Mouse (Mus musculus) Muller cell, postnatal 12 days (primary cell): ENCODE data around the gene Rorc.

ENCODE experiments used
- DNase-seq: peaks from one replicate; pipeline ENCODE4 v3.0.0-alpha.2; 2015; ENCODE audit errors: inconsistent ontology term

The Rorc gene

GRCm38 (mm10) chr3:94372641-94373040 is at the start of gene Rorc:
Rorc (plus strand) TSS chr3:94372794.
- peak; percentile 34 for DNase-seq

DNA sequence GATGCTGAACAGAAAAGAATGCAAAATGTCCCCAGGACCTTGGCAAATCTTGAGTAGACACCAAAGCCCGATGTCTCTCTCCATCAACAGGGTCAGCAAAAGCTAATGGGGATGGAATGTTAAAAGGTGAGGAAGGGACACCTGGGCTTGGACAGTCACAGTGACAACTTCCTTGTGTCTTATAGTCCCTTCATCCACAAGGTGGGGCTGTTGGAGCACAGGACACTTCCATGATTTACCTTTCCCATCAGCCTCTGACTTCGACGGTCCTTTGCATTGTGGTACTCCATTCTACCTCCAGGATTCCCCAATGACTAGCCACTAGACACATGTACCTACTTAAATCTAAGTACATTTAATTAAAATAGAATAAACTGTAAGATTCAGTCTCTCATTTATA is 43.9 kb upstream of the Rorc start:
- DNase-seq: no peak

DNA sequence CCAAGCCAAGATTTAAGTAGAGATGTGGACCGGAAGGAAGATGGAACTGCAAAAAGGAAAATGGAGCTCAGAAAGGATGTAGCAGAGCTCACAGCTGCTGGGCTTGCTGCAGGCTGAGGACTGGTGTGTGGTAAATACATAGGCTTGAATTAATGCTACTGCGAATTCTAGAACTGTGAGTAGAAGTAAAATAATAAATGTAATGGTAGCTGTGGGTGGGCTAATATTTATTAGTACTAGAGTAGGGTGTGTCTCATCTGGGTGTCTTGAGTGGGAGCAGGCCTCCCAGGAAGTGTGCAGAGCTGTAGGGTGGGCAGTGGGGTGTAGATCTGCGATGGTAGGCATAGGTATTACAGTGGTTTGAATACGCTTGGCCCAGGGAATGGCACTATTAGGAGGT is 38.2 kb upstream of the Rorc start:
- DNase-seq: no peak

DNA sequence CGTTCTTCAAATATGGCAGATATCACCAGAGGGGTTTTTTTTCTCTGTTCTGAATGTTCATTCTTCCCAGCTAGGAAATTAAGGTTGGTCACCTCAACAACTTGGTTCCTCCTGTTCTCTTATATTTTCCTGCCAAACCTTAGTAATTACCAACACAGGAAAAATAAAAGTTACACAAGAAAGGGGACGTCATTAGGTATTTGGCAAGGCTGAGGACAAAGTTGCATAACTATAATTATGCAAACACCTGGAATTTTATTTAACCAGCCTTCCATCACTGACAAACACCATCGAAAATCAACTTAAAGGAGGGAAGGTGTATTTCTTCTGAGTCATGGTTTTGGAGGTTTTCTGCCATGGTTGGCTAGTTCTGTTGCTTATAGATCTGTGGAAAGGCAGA is 34.1 kb upstream of the Rorc start:
- no peak for DNase-seq

- DNase-seq: no peak
Measured at GRCm38 (mm10) chr3:94341959-94342422, 30.6 kb upstream of the Rorc start, which contains the start of gene Them5. Them5 (plus strand) TSS chr3:94342099.

- no peak for DNase-seq
Measured at GRCm38 (mm10) chr3:94342552-94342951, 30.0 kb upstream of the Rorc start.

- DNase-seq: no peak
Measured at GRCm38 (mm10) chr3:94344182-94344581, 28.4 kb upstream of the Rorc start.

- DNase-seq: no peak
Measured at GRCm38 (mm10) chr3:94344897-94345296, 27.7 kb upstream of the Rorc start.

DNA sequence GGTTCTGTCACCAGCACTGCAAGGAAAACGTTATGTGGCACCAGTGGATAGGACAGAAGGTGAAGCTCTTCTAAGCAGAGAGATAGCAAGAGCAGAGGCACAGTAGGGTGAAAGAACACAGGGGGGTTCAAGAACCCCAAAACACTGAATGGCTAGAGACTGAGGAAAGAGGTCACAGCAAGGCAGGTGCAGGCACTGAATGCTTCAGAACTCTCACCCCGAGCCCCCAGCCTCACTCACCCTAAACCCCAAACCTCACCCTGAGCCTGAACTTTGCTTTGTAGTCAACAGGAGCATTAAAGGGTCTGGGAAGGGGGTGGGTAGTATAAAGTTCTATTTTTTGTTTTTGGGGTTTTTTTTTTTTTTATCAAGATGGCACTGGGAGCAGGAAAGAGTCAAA is 24.4 kb upstream of the Rorc start:
- DNase-seq: no peak

DNA sequence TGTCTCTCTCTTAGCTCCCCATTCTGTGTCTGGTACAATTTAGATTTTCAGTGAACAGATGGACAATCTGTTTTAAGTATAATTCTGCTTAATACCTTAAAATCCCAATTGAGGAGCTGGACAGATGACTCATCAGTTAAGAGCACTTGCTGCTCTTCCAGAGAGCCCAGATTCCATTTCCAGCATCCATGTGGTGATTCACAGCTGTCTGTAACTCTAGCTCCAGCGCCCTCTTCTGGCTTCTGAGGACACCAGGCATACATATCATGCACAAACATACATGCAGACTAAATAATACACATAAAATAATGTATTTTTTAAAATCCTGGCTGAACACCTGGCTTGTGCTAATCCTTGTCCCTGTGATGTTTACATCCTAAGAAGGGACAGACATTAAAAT is 11.8 kb upstream of the Rorc start:
- no peak for DNase-seq

GRCm38 (mm10) chr3:94362138-94362537 is 10.5 kb upstream of the Rorc start, which contains the start of gene C2cd4d:
C2cd4d (plus strand) TSS chr3:94362438.
- DNase-seq: no peak

GRCm38 (mm10) chr3:94363291-94364153 is 9.1 kb upstream of the Rorc start:
- DNase-seq: peak; percentile 62

DNA sequence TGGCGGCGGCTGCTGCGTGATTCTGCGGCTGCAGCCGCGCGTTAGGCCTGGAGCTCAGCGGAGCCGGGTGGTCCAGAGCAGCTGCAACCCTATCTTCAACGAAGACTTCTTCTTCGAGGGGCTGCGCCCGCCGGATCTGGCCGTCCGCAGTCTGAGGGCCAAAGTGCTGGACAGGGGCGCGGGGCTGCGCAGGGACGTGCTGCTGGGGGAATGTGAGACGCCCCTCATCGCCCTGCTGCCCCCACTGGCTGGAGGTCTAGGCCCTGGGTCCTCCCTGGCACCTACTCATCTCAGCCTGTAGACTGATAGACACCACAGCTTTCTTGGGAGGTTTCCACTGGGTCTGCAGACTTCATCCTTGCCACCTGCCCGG is 8.5 kb upstream of the Rorc start:
- no peak for DNase-seq

GRCm38 (mm10) chr3:94366761-94367160 is 5.8 kb upstream of the Rorc start:
- peak; percentile 73 for DNase-seq

DNA sequence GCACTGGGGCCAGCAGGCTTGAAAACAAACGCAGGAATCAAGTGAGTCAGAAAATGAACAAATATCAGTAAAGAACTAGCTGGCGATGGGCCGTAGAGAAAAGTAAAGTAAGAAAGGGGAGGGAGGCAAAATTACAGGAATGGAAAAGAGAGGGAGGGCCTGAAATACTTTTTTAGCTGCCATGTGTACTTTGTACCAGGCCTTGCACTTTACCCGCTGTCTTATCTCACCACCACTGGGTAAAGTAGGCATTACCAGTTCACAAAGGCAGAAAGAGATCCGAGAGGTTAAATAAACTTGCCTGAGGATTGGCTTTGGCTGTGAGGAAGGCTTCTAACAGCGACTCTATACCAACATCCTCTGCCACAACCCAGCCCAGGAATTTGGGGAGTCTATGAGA is 5.1 kb upstream of the Rorc start:
- no peak for DNase-seq

DNA sequence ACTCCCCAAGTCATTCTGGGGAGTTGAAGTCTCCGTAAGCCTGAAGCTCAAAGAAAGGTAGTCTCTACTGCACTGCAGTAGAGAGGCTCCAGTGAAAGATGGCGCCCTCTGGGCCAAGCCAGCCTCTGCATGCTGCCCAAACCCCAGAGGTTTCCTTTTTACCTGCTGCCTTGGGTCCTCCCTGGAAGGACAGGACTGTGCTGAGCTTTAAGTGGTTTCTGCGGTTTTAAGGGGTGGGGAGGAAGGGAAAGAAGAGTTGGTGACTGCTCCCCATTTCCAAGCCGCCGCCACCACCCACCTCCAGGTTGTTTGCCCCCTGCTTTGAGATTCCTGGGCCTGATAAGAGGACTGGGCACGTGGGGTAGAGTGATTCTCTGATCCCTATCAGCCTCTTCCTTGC is 4.0 kb upstream of the Rorc start:
- DNase-seq: no peak

DNA sequence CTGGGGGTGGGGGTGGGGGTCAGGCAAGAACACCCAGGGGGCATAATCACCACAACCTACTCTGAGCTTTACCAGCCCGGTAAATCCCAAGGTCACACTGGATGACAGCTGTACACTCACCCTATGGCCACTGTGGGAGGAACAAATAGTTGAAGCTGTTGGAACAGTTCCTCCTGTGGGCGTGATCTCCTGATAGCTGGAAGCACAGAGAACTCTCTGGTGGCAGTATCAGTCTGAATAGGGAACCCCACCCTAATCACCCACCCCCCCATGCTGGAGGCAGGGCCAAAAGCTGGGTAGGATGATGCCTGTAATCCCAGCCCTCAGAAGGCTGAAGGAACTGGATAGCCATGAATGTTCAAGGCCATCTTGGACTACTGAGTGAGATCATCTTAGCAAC is 2.9 kb upstream of the Rorc start:
- DNase-seq: no peak

DNA sequence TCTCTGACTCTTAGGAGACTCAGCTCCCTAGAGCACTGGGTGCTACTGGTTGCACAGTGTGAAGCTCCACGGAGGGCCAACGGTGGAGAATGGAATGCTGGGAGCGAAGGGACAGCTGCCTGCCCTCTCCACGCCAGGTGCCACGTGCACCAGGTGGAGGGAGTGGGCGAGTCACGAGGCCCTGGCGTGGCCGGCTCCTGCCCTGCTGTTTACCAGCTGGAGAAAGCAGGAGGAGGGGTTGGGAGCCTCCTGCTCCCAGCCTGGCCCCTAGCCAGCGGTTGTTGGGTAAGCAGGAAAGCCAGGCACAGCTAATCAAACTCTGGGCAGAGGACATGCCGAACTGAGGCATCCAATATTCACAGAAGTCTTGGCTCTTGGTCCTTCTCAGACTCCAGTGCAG is 957 bp upstream of the Rorc start:
- DNase-seq: peak; percentile 83

GRCm38 (mm10) chr3:94372038-94372437 is 556 bp upstream of the Rorc start:
- DNase-seq: no peak

- DNase-seq: peak; percentile 36
Measured at GRCm38 (mm10) chr3:94373090-94373489, 496 bp downstream of the Rorc start.

DNA sequence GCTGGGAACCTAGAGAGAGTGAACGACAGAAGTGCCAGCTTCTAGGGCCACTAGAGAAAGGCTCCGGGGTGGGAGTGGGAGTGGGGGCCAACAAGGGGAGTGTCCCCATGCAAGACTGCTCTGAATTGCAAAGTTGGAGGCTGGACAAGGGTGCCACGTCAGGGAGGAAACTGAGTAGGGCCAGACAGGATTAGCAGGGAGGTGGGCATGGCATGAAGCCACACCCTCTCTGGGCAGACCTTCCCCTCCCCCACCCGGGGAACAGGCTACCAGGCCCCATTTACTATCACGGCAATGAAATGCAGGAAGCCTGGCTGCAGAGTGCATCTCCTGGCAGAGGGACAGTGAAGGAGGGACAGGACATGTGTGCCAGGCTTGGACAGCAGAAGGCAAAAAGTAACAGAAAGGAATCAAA is 1.0 kb downstream of the Rorc start:
- DNase-seq: peak; percentile 44

DNA sequence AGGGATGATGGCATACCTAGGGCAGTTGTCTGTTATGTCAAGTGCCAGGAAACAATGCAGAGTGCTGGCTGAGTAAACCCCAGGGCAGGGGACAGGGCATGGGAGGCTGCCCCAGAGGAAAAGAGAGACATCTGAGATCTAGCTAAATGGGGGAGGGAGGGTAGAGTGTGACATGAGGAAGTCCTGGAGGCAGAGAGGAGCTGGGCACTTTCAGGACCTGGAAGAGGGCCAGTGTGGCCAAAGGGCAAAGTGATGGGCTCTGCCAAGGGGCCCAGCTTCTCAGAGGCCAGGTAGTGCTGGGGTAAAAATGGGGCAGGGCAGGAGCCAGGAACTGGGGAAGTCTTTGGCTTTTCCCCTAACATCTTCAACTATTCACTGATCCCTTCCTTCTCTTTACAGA is 2.0 kb downstream of the Rorc start:
- DNase-seq: no peak

DNA sequence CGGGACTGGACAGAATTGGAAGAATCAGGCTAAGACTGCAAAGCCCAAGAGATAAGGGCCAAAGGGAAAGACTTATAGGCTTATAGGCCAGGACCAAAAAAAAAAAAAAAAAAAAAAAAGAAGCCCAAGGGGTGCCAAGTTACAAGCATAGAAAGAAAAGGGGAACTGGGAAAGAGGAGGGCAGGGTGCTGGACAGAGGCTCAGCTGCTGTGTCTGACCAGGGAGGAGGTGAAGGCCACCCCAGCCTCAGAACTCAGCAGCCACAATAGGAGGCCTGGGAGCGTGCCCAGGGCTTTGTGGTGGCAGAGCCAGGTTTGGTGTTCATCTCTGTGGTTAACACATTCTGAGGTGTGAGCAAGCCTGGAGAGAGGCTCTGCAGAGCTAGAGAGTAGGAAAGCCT is 2.6 kb downstream of the Rorc start:
- peak; percentile 55 for DNase-seq

DNA sequence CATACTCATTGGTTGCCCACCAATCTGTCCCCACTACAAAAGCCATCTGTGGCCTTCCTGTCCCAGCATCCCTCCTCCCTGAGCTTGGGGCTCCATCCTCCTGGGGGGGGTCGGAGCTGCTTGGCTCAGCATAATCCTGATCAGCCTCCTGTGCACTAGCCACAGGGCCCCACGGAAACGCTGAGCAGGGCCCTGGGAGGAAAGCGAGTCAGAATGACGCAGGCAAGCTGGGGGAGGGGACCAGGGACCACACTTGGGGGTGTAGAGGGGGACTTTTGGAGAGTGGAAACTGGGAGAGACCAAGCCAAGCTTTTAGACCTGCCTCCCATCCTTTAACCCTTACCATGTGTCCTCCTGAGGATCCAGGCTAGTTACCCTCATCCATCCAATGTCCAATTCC is 3.3 kb downstream of the Rorc start:
- no peak for DNase-seq
